Mouse (Mus musculus) heart, embryonic 13.5 days (tissue): ENCODE results near the gene 4930562C15Rik. TPM values are rescaled to one million over a fixed set of nuclear protein-coding genes. Genes with fewer than 3 reads are reported as not detected.

ENCODE experiments used
- ATAC-seq: fragments of 200-750 bp; cut with Nextera tagmentation; 2 replicates; pipeline ENCODE4 v1.8.0; 2017; ENCODE audit warnings: moderate TSS enrichment; ENCODE audit not compliant: insufficient number of reproducible peaks, low FRiP score, low TSS enrichment; ENCODE audit errors: extremely low read depth
- H3K27ac ChIP-seq: fragments of 300-500 bp; sonication (generic); replicated peaks from 2 replicates; pipeline ENCODE4 v1.5.1; 2015; ENCODE audit warnings: moderate library complexity, mild to moderate bottlenecking, inconsistent platforms
- H3K27me3 ChIP-seq: fragments of 300-500 bp; sonication (generic); replicated peaks from 2 replicates; pipeline ENCODE4 v1.6.1; 2015; ENCODE audit warnings: mild to moderate bottlenecking, inconsistent platforms
- H3K36me3 ChIP-seq: fragments of 300-500 bp; sonication (generic); 2 replicates; pipeline ENCODE4 v1.6.1; 2015; ENCODE audit warnings: mild to moderate bottlenecking, inconsistent platforms
- H3K4me1 ChIP-seq: fragments of 300-500 bp; sonication (generic); 2 replicates; pipeline ENCODE4 v1.6.1; 2015; ENCODE audit warnings: inconsistent platforms
- H3K4me2 ChIP-seq: fragments of 300-500 bp; sonication (generic); 2 replicates; pipeline ENCODE4 v1.6.1; 2015; ENCODE audit warnings: inconsistent platforms, mild to moderate bottlenecking, moderate library complexity
- H3K4me3 ChIP-seq: fragments of 300-500 bp; sonication (generic); 2 replicates; pipeline ENCODE4 v1.5.1; 2015; ENCODE audit warnings: moderate library complexity, mild to moderate bottlenecking, inconsistent platforms
- H3K9ac ChIP-seq: fragments of 300-500 bp; sonication (generic); 2 replicates; pipeline ENCODE4 v1.6.1; 2015; ENCODE audit warnings: inconsistent platforms, mild to moderate bottlenecking, moderate library complexity
- H3K9me3 ChIP-seq: fragments of 300-500 bp; sonication (generic); 2 replicates; pipeline ENCODE4 v1.6.1; 2016; ENCODE audit warnings: inconsistent platforms
- WGBS: fragments of 180-500 bp; shearing (Covaris S2); methylation state at CpG from one replicate; pipeline ENCODE4 v1.1.7; 2015; ENCODE audit warnings: mixed read lengths; 5-methylcytosine and 5-hydroxymethylcytosine counted together
- polyA plus RNA-seq: library from polyadenylated mRNA; unstranded; fragments of >200 nt; fragmentation: Nextera tagmentation; extraction: Ambion mirVana; gene quantifications from 2 replicates; pipeline ENCODE4 v1.2.1, GENCODE M21; 2015

Gene 4930562C15Rik
- polyA plus RNA-seq, 1 experiment from 2014 or later: 0.32 TPM

GRCm38 (mm10) chr16:4862863-4863483, 27.8 kb downstream of the 4930562C15Rik start:
- peak overlapping the region; percentile 31 for H3K4me2 ChIP-seq
- WGBS: 24% methylated on average over 9 of the region's 9 CpGs
- H3K36me3 ChIP-seq: no peaks in the 10 kb centered on the region
- no peak overlapping the region for H3K4me3 ChIP-seq
- H3K9ac ChIP-seq: no peak overlapping the region
- H3K27ac ChIP-seq: peak overlapping the region; percentile 48
- peak; percentile 79; the same call in 1 of the 2 replicates for ATAC-seq
- H3K4me1 ChIP-seq: peaks cover 19% of the 10 kb centered on the region
- H3K27me3 ChIP-seq: peaks cover 5% of the 10 kb centered on the region; the same call in 1 of the 2 replicates
- no peaks in the 10 kb centered on the region for H3K9me3 ChIP-seq

- WGBS: 75% methylated on average over 8 of the region's 8 CpGs
- Histone ChIP-seq H3K27ac (no peak overlapping the region), H3K9me3 (no peaks in the 10 kb centered on the region)
Measured at GRCm38 (mm10) chr16:4863742-4864141, 28.5 kb downstream of the 4930562C15Rik start.

GRCm38 (mm10) chr16:4866101-4866695, 31.0 kb downstream of the 4930562C15Rik start:
- no peak for ATAC-seq
- peaks cover 19% of the 10 kb centered on the region for H3K4me1 ChIP-seq
- peaks cover 21% of the 10 kb centered on the region for H3K36me3 ChIP-seq
- H3K4me2 ChIP-seq: no peak overlapping the region
- H3K9me3 ChIP-seq: no peaks in the 10 kb centered on the region
- H3K4me3 ChIP-seq: no peak overlapping the region
- no peak overlapping the region for H3K9ac ChIP-seq
- H3K27ac ChIP-seq: no peak overlapping the region
- H3K27me3 ChIP-seq: no peaks in the 10 kb centered on the region
- 71% methylated on average over 7 of the region's 7 CpGs for WGBS

More at GRCm38 (mm10) chr16:4863742-4864141, 28.5 kb downstream of the 4930562C15Rik start:
- Histone ChIP-seq H3K4me3 (no peak overlapping the region), H3K27me3 (peaks cover 5% of the 10 kb centered on the region; the same call in 1 of the 2 replicates), H3K4me1 (peaks cover 19% of the 10 kb centered on the region), H3K4me2 (no peak overlapping the region), H3K9ac (0 out of 2 replicates have a peak overlapping the region, but pooled peaks have one; percentile 19), H3K36me3 (no peaks in the 10 kb centered on the region)
- ATAC-seq: no peak

- Histone ChIP-seq H3K4me2 (no peak overlapping the region), H3K9ac (no peak overlapping the region), H3K27me3 (no peaks in the 10 kb centered on the region), H3K27ac (no peak overlapping the region), H3K4me3 (no peak overlapping the region), H3K9me3 (no peaks in the 10 kb centered on the region), H3K36me3 (peaks cover 50% of the 10 kb centered on the region), H3K4me1 (peaks cover 34% of the 10 kb centered on the region)
- ATAC-seq: no peak
- WGBS: 89% methylated on average over 5 of the region's 5 CpGs
Measured at GRCm38 (mm10) chr16:4870490-4870889, 35.3 kb downstream of the 4930562C15Rik start.

DNA sequence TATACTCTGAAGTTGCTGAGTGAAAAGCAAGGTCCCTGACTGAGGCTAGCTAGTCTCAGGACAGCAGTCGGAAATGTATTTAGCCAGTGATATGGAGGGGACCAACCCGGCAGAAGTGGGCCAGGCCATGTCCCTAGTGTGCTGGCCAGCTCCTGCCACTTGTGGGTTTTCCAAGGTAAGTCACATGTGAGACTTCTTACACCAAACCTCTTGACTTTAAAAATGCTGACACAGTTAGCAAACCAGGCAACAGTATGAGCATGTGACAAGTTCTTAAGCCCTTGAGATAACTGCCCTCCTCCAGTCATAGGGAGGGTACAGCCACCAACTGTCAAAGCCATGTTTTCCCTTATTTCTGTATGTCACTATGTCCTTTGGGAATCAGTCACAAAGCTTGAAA, 36.7 kb downstream of the 4930562C15Rik start:
- no peak overlapping the region for H3K4me2 ChIP-seq
- peaks cover 61% of the 10 kb centered on the region for H3K36me3 ChIP-seq
- peaks cover 43% of the 10 kb centered on the region for H3K4me1 ChIP-seq
- ATAC-seq: no peak
- no peak overlapping the region for H3K9ac ChIP-seq
- no peaks in the 10 kb centered on the region for H3K27me3 ChIP-seq
- no peaks in the 10 kb centered on the region for H3K9me3 ChIP-seq
- 34% methylated on average over 2 of the region's 2 CpGs for WGBS
- no peak overlapping the region for H3K4me3 ChIP-seq
- no peak overlapping the region for H3K27ac ChIP-seq

DNA sequence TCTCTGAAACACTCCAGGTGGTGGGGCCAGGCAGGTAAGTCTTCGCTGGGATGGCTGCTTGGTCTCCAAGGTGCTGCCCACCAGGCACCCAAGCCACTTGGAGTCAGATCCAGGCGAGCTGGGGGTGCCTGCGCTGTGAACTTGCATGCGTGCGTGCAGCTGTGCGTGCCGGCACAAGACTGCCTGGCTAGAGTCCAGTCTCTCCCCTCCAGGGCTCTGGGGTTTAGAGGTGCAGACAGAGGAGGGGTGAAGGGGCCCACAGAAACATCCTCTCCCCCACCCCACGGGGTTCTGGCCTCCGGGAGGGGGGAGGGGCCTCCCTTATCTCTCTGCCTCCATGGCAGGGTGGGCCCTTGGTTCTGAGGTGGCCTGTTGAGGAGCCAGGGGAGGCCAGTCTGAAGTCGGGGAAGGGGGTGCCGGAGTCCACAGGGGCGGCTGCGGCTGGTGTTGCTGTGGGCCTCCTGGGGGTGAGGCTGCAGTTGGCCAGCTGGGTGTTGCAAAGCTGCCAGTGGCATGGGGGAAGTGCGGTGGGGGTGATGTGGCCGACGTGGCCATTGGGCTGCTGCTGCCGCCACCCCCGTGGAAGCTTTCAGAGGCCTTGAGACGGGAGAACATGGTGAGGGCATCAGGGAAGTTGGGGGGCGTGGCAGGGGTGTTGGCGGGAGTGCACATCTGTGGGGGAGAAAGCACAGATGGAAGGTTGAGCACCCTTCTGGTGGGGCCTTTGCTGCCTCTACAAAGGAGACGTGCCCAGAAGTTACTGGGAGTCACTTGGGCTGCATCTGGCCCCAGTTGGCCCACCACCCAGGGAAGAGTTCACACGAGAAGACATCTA, 40.2 kb downstream of the 4930562C15Rik start:
- 0 out of 2 replicates have a peak overlapping the region, but pooled peaks have one; percentile 54 for H3K9ac ChIP-seq
- H3K27ac ChIP-seq: peak overlapping the region; percentile 66

DNA sequence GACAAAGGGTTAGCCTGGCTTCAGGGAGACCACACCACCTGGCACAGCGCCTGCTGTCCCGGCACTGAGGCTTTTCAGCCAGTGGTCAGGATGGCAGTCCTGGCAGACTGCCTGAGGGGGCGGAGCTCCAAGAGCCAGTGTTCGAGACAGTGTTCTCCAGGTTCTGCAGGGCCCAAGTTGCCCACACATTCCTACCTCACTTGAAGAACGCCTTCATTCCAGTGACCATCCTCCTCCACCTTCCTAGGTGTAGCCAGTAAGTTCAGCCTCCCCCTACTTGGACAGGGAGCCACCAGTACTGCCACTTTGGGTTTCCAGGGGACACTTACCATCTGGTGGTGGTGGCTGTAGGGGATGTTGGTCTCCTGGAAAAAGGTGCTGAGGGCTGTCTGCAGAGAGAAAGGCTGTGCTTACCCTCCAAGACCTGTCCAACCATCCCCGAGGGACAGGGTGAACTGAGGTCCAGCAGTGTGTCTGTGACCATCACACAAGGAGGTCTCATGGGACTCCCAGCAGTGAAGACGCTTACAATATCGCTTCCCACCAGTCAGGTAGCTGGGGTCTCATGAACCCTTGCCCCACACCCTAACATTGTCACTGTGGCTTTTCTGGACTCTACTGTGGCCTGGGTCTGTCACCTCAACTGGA, 40.9 kb downstream of the 4930562C15Rik start:
- Histone ChIP-seq H3K4me3 (no peak overlapping the region), H3K4me1 (peaks cover 64% of the 10 kb centered on the region), H3K27me3 (no peaks in the 10 kb centered on the region), H3K27ac (peak overlapping the region; percentile 66), H3K36me3 (peaks cover 42% of the 10 kb centered on the region), H3K4me2 (peak overlapping the region; percentile 13; the same call in 1 of the 2 replicates), H3K9me3 (no peaks in the 10 kb centered on the region), H3K9ac (peak overlapping the region; percentile 54; the same call in 1 of the 2 replicates)
- 61% methylated on average over 8 of the region's 8 CpGs for WGBS
- no peak for ATAC-seq

More for the DNA sequence above, 40.2 kb downstream of the 4930562C15Rik start:
- Histone ChIP-seq H3K36me3 (peaks cover 49% of the 10 kb centered on the region), H3K4me3 (no peak overlapping the region), H3K4me1 (peaks cover 62% of the 10 kb centered on the region), H3K27me3 (no peaks in the 10 kb centered on the region), H3K4me2 (peak overlapping the region; percentile 13), H3K9me3 (no peaks in the 10 kb centered on the region)
- 62% methylated on average over 23 of the region's 23 CpGs for WGBS
- ATAC-seq: no peak

- Histone ChIP-seq H3K27ac (peak overlapping the region; percentile 12; the same call in 1 of the 2 replicates), H3K4me1 (peaks cover 66% of the 10 kb centered on the region), H3K9me3 (no peaks in the 10 kb centered on the region), H3K4me2 (peak overlapping the region; percentile 90), H3K27me3 (no peaks in the 10 kb centered on the region), H3K36me3 (peaks cover 42% of the 10 kb centered on the region), H3K9ac (peak overlapping the region; percentile 96), H3K4me3 (peak overlapping the region; percentile 93; the same call in 1 of the 2 replicates)
- ATAC-seq: no peak
- WGBS: 64% methylated on average over 4 of the region's 4 CpGs
Measured at GRCm38 (mm10) chr16:4877195-4877594, 42.0 kb downstream of the 4930562C15Rik start.

DNA sequence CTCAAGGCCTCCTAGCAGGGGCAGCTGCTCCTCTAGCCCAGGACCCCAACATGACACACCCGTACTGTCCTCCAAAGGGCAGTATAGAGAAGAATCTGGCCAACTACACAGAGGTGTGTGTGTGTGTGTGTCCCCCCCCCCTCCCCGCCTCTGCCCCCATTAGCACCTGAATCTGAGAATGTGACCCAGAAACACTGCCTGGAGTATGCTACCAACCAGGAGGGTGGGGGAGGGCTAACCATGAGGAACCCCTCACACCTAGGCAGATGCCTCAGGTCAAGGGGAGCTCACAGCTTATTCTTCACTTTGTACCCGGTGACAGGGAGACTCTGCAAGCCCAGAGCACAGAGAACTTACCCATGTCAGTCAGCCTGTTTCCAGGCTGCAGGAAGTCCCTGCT, 42.5 kb downstream of the 4930562C15Rik start:
- Histone ChIP-seq H3K27me3 (no peaks in the 10 kb centered on the region), H3K4me2 (peak overlapping the region; percentile 90), H3K27ac (peak overlapping the region; percentile 100), H3K9ac (peak overlapping the region; percentile 96), H3K9me3 (no peaks in the 10 kb centered on the region), H3K4me3 (peak overlapping the region; percentile 93), H3K36me3 (peaks cover 39% of the 10 kb centered on the region), H3K4me1 (peaks cover 61% of the 10 kb centered on the region)
- ATAC-seq: no peak
- 61% methylated on average over 3 of the region's 3 CpGs for WGBS

- H3K4me3 ChIP-seq: peak overlapping the region; percentile 93
- peaks cover 34% of the 10 kb centered on the region for H3K36me3 ChIP-seq
- no peaks in the 10 kb centered on the region for H3K9me3 ChIP-seq
- peak overlapping the region; percentile 100 for H3K27ac ChIP-seq
- H3K27me3 ChIP-seq: no peaks in the 10 kb centered on the region
- peak overlapping the region; percentile 96 for H3K9ac ChIP-seq
- peaks cover 55% of the 10 kb centered on the region for H3K4me1 ChIP-seq
- H3K4me2 ChIP-seq: peak overlapping the region; percentile 90
- ATAC-seq: no peak
- 21% methylated on average over 5 of the region's 5 CpGs for WGBS
Measured at GRCm38 (mm10) chr16:4878192-4878885, 43.1 kb downstream of the 4930562C15Rik start.
